Mouse (Mus musculus): Measurements from ENCODE around the gene Srsf9.

DNA sequence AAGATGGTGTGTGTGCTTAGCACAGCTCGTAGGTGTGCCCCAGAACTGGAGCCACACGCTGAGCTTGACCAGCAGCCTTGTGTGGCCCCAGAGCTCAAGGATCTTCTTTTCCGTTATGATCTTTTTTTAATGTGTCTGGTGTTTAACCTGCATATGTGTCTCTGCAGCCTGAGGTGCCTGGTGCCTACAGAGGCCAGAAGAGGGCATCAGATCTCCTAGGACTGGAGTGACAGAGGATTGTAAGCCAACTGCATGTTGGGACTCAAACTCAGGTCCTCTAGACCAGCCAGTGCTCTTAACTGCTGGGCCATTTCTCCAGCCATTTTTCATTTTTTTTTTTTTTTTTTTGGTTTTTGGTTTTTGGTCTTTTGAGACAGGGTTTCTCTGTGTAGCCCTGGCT is 42.2 kb upstream of the Srsf9 start:
- TF ChIP-seq ZNF384 (IDR thresholded peaks at IDR 0.05; ENCODE audit: low read depth, low read length) (no peak), ZC3H11A (IDR thresholded peaks at IDR 0.05; ENCODE audit: borderline replicate concordance, low read depth, low read length) (no peak), HCFC1 (IDR thresholded peaks at IDR 0.05; ENCODE audit: borderline replicate concordance, insufficient read depth, low read length) (no peak), CHD2 (IDR thresholded peaks at IDR 0.05; ENCODE audit: low read depth, low read length) (no peak), MAFK (IDR thresholded peaks at IDR 0.05; ENCODE audit: insufficient read depth, low read depth, low read length) (no peak)

Measured in ES-E14 (cell line).